Mouse (Mus musculus): ENCODE data around the gene Lrrc63.

Lrrc63 gene

GRCm38 (mm10) chr14:75136119-75136966 is 5.7 kb upstream of the Lrrc63 start:
- no peak for DNase-seq (ENCODE audit: low spot score)

DNA sequence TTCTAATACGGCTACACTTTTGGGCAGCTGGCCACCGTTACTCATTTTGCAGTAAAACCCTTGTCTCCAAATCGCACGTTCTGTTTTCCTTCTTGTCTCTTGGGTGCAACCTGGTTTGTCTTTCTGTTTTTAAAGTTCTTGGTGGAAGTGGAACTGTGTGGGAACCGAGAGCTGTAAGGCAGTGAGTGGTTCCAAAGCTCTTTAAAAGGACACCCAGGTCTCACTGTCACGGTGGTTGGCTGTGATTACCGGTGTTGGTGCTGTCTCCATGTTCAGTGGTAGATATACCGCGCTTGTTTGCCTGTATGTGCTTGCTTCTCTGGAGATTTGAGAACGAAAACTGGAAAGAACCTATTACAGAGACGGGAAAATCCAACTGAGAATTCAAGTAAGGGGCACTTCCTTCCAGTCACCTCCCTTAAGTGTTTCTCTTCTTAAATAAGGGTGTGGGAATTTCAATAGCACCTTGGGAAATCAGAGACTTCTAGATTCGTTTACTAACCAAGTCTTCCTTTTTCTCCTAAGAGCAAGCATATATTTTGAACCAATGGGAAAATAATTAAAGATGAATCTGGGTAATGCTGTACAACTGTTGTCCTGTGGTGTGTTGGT is 749 bp upstream of the Lrrc63 start:
- no peak for DNase-seq (ENCODE audit: low spot score)

GRCm38 (mm10) chr14:75121658-75122057 is 9.0 kb downstream of the Lrrc63 start:
- DNase-seq (ENCODE audit: low spot score), result no peak

GRCm38 (mm10) chr14:75102956-75103355 is 27.7 kb downstream of the Lrrc63 start:
- no peak for DNase-seq (ENCODE audit: low spot score)

DNA sequence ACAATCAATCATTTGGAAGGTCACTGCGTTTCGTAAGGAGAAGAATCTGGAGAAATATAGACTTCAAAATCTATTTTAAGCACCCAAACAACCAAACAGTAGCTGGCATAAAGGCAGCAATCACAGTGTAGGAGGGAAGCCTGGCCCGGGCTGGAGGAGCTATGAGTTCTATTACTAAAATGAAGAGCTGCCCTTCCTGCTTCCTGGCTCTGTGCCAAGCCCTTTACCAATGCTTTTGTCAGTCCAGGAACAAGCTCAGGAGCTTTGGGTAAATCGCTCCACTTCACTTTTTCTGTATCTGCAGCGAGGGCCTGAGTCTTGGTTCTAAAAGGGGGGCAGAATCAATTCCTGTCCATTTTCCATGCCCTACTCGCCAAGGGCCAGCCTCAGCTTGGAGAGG is 52.7 kb downstream of the Lrrc63 start:
- DNase-seq (ENCODE audit: low spot score), result peak; percentile 26

- no peak for DNase-seq (ENCODE audit: low spot score)
These were observed 55.1 kb downstream of the Lrrc63 start for GRCm38 (mm10) chr14:75075299-75076180.

GRCm38 (mm10) chr14:75071091-75071490 is 59.6 kb downstream of the Lrrc63 start:
- no peak for DNase-seq (ENCODE audit: low spot score)

GRCm38 (mm10) chr14:75069356-75069979 is 61.2 kb downstream of the Lrrc63 start:
- no peak for DNase-seq (ENCODE audit: low spot score)

GRCm38 (mm10) chr14:75068430-75069112 is 62.1 kb downstream of the Lrrc63 start:
- no peak for DNase-seq (ENCODE audit: low spot score)

DNA sequence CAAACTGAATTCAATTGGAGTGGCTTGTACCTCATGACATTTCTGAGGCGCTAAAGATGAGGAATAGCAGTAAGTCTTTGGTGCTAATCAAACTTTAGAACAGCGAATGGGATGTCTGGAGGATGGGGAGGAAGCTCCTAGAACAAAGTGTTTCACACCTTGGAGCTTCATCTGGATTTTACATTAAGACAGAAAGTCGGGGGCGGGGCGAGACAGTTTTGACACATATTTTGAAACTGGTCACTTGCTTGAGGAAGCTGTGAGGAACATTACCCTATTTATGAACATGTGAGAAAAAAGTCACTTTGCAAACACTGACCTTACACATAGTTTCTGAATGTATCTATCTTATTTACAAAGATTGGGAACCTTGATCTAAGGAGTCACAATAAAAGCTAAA is 65.5 kb downstream of the Lrrc63 start:
- DNase-seq (ENCODE audit: low spot score), result no peak

DNA sequence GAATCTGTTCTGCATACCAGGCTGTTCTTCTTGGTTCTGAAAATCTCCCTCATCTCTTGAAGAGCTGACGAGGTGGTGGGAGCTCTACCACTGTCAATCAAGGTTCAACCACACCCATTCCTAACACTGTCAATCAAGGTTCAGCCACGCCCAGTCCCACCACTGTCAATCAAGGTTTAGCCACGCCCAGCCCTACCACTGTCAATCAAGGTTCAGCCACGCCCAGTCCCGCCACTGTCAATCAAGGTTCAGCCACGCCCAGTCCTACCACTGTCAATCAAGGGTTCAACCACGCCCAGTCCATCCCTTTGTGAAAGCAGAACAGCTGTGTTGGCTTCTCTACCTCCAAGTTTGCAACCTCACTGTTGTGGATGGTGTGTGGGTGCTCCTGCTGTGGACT is 66.2 kb downstream of the Lrrc63 start:
- DNase-seq (ENCODE audit: low spot score), result no peak

DNA sequence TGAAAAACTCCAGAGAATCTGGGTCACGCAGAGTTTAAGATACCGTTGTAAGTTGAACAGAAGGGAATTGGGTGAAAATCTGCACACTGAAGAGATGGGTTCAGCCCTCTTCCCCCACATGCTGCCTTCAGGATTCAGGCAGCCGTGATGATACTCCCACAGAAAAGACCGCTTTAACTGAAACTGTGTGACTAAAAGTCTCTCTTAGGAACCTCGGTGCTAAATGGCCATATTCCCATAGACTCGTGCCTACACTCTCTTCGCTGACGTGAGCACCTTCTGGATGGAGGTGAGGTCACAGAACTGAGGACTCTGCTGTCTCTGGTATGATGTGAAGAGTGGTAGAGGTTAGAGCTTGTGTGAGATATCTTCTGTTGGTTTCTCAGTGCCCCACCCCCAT is 66.7 kb downstream of the Lrrc63 start:
- DNase-seq (ENCODE audit: low spot score), result no peak

DNA sequence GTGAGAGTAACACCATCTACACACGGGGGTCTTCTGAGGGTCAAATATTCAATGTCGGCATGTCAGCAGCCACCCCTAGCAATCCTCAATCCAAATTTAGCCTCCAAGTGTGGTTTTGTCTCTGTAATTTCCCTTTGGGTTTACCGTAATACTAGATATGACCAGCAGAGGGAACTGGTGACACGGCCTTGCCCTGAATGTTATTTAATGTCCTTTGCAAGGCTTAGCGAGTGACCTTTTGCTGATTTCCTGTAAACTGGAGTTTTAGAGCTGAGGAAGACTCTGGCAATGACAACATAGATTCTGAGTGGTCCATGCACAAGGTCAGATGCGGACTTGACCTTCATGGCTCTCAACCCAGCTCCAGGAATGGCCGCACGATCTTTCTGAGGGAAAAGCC is 70.1 kb downstream of the Lrrc63 start:
- peak; percentile 54 for DNase-seq (ENCODE audit: low spot score)

GRCm38 (mm10) chr14:75056861-75057431 is 73.7 kb downstream of the Lrrc63 start:
- no peak for DNase-seq (ENCODE audit: low spot score)

DNA sequence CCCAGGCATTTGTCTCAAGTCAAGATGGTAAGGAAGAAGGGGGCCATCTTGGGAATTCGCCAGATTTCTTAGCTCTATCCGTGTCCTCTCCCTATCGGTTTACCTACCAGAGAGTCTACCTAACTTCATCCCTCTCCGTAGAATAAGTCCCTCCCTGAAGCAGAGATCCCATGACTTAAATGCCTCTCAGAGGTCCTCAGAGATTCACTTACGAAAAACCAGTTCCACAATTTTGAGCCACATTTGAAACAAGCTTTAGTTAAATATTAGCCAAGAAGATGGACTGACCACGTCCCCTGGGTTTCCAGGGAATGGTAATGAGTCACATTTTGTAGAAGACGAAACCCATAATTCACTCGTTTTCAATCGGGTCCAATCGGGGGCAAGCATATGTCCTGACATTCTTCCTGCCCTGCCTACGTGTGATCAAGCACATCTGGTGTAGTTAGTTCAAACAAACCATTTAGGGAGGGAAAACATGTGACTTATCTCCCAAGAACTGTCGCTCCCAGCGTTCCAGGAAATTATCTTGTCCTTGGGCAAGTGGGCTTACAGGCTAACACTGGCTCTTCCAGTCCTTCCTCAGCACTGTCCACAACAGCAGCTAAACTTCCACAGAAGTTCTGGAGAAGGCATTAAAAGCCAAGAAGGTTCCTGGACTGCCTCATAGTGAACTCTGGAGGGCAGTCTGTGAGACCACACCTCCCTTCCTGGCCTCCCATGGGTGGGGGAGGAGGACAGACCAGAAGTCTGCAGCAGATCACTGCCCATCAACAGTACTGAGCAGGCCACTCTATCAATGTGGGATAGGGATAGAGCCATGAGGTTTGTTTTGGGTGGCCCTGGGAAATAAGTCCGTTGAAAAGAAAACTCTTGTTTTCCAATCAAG is 76.0 kb downstream of the Lrrc63 start:
- no peak for DNase-seq (ENCODE audit: low spot score)

- no peak for DNase-seq (ENCODE audit: low spot score)
These were observed 78.2 kb downstream of the Lrrc63 start for GRCm38 (mm10) chr14:75052451-75052850.

GRCm38 (mm10) chr14:75045184-75045583 is 85.5 kb downstream of the Lrrc63 start:
- DNase-seq (ENCODE audit: low spot score), result no peak

DNA sequence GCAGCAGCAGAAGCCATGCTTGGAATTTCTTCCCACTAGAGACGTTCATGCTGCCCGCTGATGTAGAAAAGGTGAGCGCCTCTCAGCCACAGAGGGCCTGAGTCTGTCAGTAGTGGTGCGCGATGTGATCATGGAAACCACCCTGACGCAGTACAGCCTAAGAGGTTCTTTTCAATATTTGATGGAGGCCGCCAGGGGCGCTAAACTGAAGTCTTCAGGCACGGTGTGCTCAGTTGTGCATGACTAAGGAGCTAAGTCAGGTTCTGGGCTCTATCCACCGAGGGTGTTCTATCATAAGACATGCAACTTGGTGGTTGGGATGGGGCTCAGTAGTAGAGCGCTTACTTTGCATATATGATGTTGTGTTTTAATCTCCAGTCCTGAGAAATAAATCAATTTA is 95.2 kb downstream of the Lrrc63 start:
- DNase-seq (ENCODE audit: low spot score), result no peak

Data from adipocyte (in vitro differentiated cells).